Mouse (Mus musculus): Measurements from ENCODE around the gene Get4. TPM values are rescaled to one million over a fixed set of nuclear protein-coding genes. Genes with fewer than 3 reads are reported as not detected.

Get4 gene
- total RNA-seq, 2 experiments from 2014 or later = 54.8 to 59.8 TPM

DNA sequence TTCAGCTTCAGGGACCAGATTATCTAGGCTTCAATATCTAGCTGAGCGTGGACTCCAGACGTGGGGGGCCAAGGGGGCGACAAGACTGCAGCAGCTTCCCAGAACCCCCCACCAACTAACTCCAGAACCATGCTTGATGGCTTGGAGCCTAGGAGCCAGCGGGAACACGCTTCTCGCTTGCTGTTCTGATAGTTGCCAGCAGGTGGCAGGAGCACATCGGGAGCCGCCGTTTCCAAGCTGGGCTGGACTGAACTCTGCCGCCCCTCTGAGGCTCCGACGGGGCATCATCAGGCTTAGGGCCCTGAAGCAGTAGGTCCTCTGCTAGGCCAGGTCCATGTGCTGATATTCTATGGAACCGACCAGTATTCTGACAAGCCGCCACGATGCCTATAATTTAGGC lies 30.1 kb downstream of the Get4 start:
- peak; percentile 85 for DNase-seq
- intact Hi-C loops (cut with DNase I) = no loop called here

DNA sequence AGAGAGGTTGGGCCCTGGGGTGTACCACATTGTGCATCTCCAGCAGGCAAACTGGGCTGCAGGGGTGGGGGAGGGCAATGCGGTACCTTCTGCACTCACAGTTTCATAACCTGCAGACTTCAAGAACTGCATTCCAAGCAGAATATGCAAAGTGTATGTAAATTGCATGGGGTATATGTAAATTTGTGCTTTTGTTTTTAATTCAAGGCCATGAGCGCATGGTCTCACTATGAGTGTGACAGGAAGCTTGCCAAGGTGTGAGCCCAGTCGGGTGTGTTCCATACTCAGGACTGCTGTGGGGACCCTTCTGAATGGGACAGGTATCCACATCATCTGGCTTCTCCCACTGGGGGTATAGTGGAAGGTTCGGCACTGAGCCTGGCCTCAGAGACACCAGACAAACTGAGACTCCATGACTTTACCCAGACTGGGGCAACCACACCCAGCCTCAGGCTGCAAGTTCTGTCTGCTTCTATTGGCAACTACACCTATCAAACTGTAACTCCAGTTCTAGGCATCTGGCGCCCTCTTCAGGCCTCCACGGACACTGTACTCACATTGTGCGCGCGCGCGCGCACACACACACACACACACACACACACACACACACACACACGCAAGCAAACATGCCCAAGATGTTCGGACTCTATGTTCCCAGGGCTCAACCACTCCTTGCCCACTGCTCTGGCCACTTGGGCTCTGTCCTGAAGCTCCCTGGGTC lies 31.5 kb downstream of the Get4 start:
- intact Hi-C loops (cut with DNase I) = no loop called here
- no peak for DNase-seq

DNA sequence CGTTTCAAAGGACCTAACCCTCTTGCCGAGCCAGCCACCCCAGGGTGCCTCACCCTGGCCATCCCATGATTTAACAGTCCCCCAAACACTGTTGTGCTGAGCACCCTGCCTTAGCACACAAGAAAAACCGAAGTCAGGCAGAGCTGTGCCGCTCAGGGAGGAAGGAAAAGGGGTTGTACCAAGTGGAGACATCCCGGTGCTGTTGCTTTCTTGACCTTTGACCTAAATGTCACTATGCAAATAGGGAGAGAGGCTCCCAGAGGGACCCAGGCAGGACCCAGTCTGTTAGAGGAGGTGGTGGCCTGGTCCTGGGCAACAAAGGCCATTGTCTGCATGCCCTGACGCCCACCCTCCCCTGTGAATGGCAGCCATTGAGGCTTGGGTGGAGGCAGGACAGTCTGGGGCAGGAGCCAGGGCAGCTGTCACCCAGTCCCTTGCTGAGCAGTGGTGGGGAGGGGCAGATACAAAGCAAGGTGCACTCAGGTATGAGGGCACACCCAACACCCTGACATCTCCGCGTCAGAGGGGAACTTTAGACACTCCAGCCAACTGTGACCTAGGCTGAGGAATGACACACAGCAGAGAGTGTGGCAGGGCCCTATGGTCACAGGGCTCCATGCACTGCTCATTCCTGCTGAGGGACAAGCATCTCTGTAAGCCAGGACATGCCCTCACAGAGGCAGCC lies 33.4 kb downstream of the Get4 start:
- intact Hi-C loops (cut with DNase I) = no loop called here
- no peak for DNase-seq

DNA sequence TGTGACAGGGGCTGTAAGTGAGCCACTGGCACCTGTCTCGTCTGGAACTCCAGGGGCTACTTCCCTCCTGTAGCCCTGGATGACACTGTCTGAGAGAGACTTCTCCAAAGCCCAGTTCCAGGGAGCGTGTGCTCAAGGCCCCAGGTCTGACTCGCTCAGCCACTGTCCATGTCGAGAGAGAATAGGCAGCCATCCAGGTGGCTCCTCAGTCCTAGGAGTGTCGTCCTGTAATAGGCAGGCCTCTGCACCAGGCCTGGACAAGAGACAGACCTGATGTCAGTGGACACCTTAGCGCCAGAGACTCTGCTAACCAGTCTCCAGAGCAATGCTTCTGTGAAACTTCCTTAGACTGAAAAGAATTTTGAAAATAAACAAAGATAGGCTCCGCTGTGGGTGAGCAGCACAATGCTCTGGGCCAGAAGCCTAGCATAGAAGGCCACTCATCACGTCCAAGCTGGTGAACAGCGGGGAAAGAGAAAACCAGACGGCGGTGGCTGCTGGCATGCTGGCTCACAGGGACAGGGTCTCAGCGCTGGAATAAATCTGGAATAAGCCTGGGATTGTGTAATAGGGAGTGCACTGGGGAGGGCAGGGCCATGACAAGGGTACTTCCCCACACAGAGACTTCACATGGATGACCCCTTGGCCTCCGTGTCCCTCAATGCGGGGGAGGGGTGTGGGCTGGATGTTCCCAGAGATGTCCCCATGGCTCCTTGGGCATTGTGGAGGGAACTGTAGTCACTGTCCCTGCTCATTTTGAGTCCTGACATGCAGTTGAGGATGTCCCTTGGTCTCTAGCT lies 34.2 kb downstream of the Get4 start:
- intact Hi-C loops (cut with DNase I) = no loop called here
- no peak for DNase-seq

DNA sequence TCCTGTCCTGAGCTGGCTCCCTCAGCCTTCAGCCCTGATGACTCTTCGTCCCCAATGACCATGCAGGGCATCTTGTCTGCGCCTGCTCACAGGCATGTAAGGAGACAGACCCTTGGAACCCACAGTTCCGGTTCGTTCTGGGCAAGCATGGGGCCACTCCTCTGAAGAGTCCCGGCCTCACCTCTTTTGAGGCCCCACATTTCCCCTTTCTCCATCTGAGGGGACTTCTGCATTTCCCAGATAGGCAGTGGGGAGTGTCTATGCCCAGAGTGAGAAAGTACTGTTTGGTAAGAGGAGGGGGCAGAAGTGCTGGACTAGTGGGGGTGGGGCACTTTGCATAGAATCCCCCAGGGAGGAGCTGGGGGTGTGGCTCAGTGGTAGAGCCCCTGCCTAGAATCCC lies 35.0 kb downstream of the Get4 start:
- DNase-seq = no peak
- intact Hi-C loops (cut with DNase I) = no loop called here

DNA sequence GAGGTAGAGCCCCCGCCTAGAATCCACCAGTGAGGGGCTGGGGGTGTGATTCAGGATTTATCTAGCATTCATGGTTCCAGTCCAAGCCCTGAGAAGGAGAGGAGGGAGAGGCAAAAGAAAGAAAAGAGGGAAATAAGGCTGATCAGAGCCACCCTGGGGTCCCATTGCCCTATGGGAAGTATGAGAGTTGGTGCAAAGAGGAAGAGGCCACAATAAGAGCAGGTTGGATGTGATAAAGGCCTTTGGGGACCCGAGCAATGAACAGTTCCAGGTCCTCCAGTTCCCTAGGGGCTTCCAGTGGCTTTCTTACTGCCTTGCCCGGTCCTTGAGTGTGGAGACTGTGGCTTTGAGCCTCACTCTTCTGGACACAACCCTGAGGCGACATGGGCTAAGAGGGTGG lies 35.7 kb downstream of the Get4 start:
- intact Hi-C loops (cut with DNase I) = no loop called here
- DNase-seq = no peak

DNA sequence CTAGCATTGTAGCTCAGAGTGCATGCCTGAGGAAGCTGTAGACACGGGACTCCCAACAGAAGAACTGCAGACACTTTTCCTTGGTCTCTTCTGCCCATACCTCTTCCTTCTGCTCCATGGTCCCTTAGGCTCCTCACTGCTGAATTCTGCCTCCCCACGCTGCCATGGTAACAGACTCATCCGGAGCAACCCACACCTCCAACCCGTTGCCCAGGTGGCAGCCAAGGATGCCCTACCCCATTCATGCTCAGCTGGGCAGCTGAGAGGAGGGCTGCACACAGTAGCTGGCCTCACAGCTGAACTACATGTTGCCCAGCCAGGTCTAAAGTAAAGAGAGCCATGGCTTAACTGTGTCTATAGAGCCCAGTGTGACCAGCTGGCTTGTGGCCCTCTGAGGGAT lies 36.5 kb downstream of the Get4 start:
- intact Hi-C loops (cut with DNase I) = no loop called here
- no peak for DNase-seq

DNA sequence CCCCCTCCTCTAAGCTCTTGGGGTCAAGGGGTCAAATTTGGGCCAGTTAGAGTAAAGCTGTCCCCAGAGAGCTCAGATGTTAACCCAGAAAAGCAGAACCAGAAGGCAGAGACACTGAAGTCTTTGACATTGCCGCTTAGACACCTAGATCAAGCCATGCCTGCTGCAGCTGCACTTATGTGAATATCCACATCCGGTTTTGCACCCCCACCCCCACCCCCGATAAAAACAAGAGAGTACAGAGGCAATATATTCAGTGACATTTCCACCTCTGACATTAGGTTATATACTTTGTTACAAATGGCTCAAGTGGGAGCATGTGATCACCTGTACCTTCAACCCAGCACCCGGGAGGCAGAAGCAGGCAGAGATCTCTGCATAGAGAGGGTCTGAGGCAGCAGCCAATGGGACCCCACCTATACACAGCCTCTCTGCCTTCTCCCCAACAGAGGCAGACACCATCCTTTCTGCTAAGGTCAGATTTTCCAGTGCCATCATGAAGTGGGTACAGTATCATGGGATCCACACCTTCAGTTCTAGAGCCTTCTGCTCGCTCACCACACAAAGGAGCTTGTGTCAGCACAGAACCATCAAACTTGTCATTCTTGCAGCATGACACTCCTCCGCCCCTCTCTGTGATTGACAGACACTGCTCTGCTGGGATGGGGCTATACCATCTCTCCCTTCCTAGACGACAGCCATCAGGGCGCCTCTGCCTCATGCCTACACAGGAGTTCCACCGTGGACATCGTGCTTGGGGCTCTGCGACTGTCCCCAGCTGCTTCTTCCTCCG lies 38.5 kb downstream of the Get4 start:
- DNase-seq = no peak
- intact Hi-C loops (cut with DNase I) = no loop called here

DNA sequence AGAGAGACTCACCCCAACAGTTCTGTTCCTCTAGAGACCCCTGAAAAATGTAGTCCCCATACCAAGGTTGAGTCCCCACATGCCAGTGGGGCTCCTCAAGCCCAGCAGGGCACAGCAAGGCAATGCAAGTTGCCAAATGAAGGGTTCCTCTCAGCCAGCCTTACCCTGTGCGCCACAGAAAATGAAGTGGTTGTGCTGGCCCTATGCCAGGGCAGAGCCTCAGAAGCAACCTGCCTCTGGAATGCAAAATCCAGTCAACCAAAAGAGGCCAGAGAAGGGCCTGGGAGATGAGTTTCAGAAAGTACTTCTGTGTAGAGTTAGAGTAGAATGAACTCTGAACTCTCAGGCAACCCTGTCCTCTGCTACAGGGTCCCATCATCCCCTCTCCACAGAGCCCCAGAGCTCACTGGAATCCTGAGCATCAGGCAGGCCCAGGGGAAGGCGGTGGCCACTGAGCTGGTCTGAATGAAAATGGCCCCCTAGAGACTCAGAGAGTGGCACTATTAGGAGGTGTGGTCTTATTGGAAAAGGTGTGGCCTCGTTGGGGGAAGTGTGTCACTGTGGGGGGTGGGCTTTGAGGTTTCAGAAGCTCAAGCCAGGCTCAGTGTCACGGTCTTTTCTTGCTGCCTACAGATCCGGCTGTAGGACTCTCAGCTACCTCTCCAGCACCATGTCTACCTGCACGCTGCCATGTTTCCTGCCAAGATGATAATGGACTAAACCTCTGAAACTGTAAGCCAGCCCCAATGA lies 39.9 kb downstream of the Get4 start:
- intact Hi-C loops (cut with DNase I) = no loop called here
- no peak for DNase-seq

DNA sequence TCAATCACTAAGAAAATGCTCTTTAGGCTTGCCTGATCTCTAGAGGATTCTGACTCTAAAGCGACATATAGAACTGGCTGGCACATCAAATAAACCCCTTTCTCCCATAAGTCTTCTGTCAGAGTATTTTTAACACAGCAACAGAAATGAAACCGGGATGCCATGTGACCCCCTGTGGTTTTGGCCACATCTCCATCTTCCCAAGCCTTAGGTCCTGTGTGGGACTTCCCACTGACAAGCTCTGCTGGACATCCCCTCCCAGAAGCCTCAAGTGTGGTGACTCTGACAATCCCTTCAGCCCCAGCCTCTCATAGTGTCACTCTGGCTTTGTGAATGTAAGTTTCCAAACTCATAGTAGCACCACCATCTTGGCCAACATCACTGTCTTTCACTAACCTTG lies 42.0 kb downstream of the Get4 start:
- intact Hi-C loops (cut with DNase I) = no loop called here
- no peak for DNase-seq

DNA sequence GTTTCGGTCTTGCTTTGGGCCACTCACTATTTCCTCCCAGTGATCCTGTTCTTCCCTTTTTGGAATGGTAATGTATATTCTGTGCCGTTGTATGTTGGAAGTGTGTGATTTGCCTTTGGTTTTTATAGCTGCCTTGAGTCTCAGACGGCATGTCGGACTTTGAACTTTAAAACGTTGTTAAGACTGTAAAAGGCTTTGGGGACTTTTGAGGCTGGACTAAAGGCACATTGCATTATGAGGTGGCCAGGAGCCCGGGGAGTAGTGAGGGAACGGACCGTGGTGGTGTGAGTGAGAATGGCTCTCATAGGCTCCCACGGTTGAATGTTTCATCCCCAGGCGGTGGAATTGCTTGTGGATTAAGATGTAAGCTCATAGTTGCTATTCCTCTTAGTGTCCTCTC lies 45.0 kb downstream of the Get4 start:
- DNase-seq = no peak
- intact Hi-C loops (cut with DNase I) = no loop called here

DNA sequence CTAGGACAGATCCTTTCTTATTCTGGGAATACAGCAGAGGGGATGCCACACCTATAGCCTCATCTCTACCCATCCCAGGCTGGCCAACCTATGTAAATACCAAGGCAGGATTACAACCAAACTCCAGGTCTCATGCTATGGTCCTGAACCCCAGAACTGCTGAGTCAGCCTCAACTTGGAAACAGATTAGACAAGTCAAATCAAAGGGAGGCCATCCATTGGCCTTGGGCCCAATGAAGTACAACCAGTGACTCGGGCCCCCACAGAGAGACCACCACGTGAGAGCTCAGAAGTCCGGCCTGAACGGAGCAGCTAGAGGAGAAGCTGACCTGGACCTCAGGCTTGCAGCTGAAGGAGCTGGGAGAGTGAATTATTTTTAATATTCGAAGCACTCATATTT lies 45.6 kb downstream of the Get4 start:
- intact Hi-C loops (cut with DNase I) = no loop called here
- no peak for DNase-seq

DNA sequence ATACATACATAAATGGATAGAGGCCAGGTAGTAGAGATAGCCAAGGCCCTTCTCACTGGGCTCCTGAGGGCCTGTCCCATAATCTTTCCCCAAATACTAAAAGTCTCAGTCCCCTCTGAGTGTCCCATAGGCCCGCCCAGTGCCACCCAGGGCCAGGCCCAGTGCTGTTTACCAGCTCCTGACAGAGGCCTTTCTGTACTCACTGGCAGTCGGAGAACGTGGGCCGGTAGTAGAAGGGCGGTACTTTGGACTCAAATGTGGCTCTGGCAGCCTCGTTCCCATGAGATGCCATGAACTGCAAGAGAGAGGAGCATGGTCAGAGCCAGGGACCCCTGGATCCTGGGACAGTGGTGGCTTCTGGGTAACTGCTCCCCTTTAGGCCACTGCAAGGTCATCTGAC lies 50.0 kb downstream of the Get4 start:
- no peak for DNase-seq
- intact Hi-C loops (cut with DNase I) = no loop called here

DNA sequence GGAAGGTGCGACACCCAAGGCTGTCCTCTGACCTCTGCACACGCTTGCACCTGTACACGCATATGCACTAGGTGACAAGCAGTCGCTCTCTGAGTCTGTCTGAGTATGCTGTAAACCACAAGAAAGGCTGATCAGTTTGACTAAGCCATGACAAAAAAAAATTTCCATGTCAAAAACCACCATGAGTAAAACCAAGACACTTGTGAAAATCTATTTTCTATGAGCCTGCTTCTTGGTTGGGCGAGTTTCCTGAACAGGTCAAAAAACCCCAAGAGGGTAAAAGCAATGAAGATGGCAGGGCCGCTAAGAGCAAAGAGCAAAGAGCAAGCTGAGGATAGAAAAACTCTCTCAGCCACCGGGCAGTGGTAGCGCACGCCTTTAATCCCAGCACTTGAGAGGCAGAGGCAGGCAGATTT lies 51.5 kb downstream of the Get4 start:
- DNase-seq = no peak
- intact Hi-C loops (cut with DNase I) = no loop called here

DNA sequence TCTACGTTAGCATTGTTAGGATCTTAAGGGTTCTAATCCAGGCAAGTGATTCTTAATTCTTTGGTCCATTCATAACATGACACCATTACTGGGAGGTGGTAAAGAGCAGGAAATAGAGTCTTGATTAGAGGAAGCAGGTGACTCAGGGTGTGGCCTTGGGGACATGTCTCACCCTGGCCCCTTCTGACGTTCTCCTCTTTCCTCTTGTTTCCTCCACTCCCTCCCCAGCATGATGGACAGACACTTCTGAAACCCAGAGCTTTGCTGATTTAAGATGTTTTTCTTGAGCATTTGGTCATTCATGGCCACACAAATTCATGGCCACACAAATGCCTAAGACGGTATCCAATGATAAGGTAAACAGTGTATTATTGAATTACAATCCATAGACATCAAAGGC lies 57.8 kb downstream of the Get4 start:
- intact Hi-C loops (cut with DNase I) = no loop called here
- no peak for DNase-seq

DNA sequence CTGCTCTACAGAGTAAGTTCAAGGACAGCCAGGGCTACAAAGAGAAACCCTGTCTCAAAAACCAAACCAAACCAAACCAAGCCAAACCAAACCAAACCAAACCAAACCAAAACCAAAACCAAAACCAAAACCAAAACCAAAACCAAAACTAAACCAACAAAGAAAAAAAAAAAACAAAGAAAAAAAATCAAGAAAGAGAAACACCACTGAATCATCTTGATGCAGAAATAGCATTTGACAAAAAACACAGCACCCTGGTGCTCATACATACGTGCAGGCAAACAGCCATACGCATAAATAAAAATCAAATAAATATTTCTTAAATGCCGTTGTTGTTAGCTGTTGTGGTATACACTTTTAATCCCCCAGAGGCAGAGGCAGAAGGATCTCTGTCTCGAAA lies 58.4 kb downstream of the Get4 start:
- DNase-seq = no peak
- intact Hi-C loops (cut with DNase I) = no loop called here

DNA sequence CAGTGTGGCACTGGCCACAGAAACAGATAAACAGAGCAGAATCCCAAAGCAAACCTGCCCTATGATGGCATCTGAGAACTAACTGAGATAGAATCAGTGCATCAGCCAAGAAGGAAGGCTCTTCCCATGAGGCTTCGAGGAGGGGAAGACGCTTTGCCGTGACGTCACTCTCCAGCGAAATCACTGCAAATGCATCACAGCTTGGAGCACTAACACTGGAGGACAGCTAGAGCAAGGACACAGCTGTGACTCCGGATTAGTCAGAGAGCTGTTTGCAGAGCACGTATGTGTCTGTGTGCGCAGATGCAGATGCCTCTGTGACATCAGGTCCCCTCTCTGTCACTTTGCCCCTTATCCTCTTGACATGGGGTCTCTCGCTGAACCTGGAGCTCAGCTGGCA lies 59.7 kb downstream of the Get4 start:
- DNase-seq = no peak
- intact Hi-C loops (cut with DNase I) = no loop called here

DNA sequence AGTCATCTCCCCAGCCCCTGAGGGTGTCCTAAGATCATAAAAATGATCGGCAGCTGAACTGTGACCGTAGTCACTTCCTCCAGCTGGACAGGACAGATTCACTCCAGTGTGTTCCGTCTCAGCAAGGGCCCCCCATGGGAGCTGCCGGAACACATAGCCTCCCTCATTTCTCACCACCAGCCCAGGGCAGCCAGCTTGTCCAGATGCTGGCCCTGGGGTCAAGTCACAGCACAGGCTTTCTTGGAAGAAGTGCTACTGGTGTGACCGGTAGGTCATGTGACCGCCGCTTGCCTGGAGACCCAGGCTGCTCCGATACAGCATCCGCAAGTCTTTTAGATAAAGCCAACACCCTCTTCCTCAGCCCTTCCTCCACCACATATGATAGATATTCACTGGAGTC lies 61.4 kb downstream of the Get4 start:
- intact Hi-C loops (cut with DNase I) = no loop called here
- DNase-seq = no peak

DNA sequence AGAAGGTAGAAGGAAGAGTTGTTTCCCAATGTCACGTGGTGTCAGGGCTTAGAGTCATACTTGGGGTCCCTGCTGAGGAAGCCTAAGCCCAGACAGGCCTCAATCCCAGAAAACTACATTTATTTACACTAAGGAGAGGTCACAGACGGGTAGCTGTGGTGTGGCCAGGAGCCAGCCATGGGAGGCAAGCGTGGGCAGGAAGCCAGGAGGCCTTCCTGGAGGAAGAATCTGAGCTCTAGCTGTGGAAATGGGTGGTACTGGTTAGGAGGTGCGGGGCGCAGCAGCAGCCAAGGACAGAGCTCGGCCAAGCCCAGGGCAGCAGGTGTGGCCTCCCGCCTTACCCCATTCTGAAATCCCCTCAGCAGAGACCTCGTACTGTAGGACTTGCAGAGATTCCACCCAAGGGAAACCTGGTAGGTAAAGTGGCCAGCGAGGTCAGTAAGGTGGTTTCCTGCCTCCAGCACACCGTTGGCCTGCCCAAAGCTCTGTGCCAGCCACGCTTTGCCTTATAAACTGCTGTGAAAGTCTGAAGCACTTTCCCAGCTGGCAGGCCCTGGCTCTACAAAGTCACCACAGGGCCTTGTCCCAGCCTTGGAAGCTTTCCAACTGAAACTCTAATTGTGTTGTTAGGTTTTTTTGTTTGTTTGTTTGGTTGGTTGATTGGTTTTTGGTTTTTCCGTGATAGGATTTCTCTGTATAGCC lies 63.0 kb downstream of the Get4 start:
- DNase-seq = no peak
- intact Hi-C loops (cut with DNase I) = no loop called here
